Mouse (Mus musculus) intestine, postnatal 0 days (tissue): Measurements from ENCODE around the gene Cdc123. TPM values are rescaled to one million over a fixed set of nuclear protein-coding genes. Genes with fewer than 3 reads are reported as not detected.

Source experiments
- ATAC-seq: fragments of 200-750 bp; cut with Nextera tagmentation; 2 replicates; pipeline ENCODE4 v1.8.0; 2017; ENCODE audit warnings: mild to moderate bottlenecking, moderate TSS enrichment, moderate library complexity
- H3K27ac ChIP-seq: fragments of 300-500 bp; sonication (generic); 2 replicates; pipeline ENCODE4 v1.5.1; 2014; ENCODE audit warnings: mild to moderate bottlenecking, low read depth, low read length, moderate library complexity
- H3K27me3 ChIP-seq: fragments of 300-500 bp; sonication (generic); replicated peaks from 2 replicates; pipeline ENCODE4 v1.6.1; 2014; ENCODE audit warnings: low read length, mixed read lengths; ENCODE audit not compliant: control insufficient read depth, insufficient read depth
- H3K36me3 ChIP-seq: fragments of 300-500 bp; sonication (generic); 2 replicates; pipeline ENCODE4 v1.6.1; 2014; ENCODE audit warnings: mild to moderate bottlenecking, moderate library complexity; ENCODE audit not compliant: control insufficient read depth, insufficient read depth
- H3K4me1 ChIP-seq: fragments of 300-500 bp; sonication (generic); replicated peaks from 2 replicates; pipeline ENCODE4 v1.6.1; 2014; ENCODE audit warnings: antibody characterized with exemption, low read length, mixed read lengths; ENCODE audit not compliant: control insufficient read depth, insufficient read depth
- H3K4me2 ChIP-seq: fragments of 300-500 bp; sonication (generic); replicated peaks from 2 replicates; pipeline ENCODE4 v1.6.1; 2014; ENCODE audit warnings: low read depth, mild to moderate bottlenecking, moderate library complexity
- H3K4me3 ChIP-seq: fragments of 300-500 bp; sonication (generic); 2 replicates; pipeline ENCODE4 v1.5.1; 2014; ENCODE audit warnings: low read depth, low read length
- H3K9ac ChIP-seq: fragments of 300-500 bp; sonication (generic); 2 replicates; pipeline ENCODE4 v1.6.1; 2014; ENCODE audit warnings: mild to moderate bottlenecking, low read depth, low read length
- H3K9me3 ChIP-seq: fragments of 300-500 bp; sonication (generic); 2 replicates; pipeline ENCODE4 v1.6.1; 2016; ENCODE audit warnings: mixed run types; ENCODE audit not compliant: control insufficient read depth
- CTCF ChIP-seq: sonication (generic); IDR thresholded peaks from 2 replicates; pipeline ENCODE4 v1.5.1; 2016; ENCODE audit warnings: low read depth, mild to moderate bottlenecking, control low read depth, antibody characterized with exemption, moderate library complexity
- WGBS: fragments of 180-500 bp; shearing (Covaris S2); extraction: QIAGEN DNeasy Blood & Tissue Kit; methylation state at CpG from one replicate; pipeline ENCODE4 v1.1.7; 2014; 5-methylcytosine and 5-hydroxymethylcytosine counted together
- polyA plus RNA-seq: library from polyadenylated mRNA; unstranded; fragments of >200 nt; fragmentation: Nextera tagmentation; extraction: Ambion mirVana; gene quantifications from 2 replicates; pipeline ENCODE4 v1.2.1, GENCODE M21; 2015

The Cdc123 gene
- polyA plus RNA-seq, 1 experiment from 2014 or later: 129 TPM

DNA sequence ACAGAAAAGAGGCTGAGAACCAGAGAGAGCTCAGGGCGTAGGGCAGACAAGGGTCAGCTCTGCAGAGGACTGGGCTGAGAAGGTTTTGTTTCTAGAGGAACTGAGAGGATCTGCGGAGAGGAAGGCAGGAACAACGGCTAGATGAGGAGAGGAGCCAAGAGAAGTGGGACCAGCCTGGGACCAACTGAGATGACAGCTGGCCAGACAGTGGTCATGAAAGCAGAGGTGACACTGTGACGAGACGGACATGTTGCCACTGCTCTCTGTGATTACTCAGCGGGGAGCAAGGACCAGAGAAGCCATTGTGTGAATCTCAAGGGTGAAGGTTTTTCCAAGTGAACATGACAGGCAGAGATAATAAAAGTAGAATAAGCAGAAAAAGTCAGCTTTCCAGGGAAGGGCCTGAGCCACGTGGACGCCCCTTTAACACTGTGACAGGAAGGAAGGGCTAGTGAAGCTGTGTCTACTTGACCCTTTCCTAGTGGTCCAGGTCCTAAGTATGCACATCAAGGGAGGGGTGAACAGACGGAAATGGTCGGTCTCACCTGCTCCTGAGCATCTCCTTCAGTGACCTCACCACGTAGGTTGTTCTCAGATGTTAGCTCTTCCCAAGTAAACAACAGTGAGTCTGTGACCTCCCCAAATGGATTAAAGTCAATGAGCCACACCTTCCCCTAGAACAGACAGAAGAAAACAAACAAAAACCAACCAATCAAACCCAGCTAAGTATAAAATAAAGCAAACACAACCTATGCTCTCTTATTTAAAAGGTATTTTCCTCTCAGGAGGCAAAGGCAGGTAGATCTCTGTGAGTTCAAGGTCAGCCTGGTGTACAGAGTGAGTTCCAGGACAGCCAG, 46.9 kb downstream of the Cdc123 start:
- Histone ChIP-seq H3K27me3 (no peaks in the 10 kb centered on the region), H3K4me3 (no peak overlapping the region), H3K36me3 (peaks cover 58% of the 10 kb centered on the region), H3K9ac (no peak overlapping the region), H3K27ac (no peak overlapping the region), H3K9me3 (no peaks in the 10 kb centered on the region), H3K4me1 (no peaks in the 10 kb centered on the region), H3K4me2 (no peak overlapping the region)
- 78% methylated on average over 11 of the region's 11 CpGs for WGBS
- no peak for ATAC-seq
- no peak for TF ChIP-seq CTCF

DNA sequence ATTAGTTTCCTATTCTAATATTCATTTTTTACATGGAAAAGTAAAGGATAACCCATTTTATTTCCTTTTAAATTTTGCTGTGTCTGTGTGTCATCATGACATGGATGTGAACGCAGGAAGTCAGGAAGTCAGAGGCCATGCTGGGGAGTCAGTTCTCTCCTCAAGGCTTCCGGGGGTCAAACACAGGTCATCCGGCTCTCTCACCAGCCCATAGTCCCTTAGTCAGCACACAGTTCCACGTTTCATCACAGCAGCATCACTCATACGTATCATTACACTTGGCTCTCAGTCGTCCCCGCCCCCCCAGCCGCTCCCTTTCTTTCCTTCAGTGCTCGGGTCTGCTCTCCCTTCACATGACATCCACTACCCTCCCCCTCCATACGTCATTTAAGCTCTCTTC, 51.2 kb downstream of the Cdc123 start:
- TF ChIP-seq CTCF: no peak
- Histone ChIP-seq H3K27ac (no peak overlapping the region), H3K4me2 (no peak overlapping the region), H3K4me3 (no peak overlapping the region), H3K36me3 (peaks cover 41% of the 10 kb centered on the region), H3K9me3 (no peaks in the 10 kb centered on the region), H3K27me3 (no peaks in the 10 kb centered on the region), H3K9ac (no peak overlapping the region), H3K4me1 (no peaks in the 10 kb centered on the region)
- WGBS: 88% methylated on average over 10 of the region's 10 CpGs
- no peak for ATAC-seq

- no peak for ATAC-seq
- H3K27ac ChIP-seq: no peak overlapping the region
- H3K4me3 ChIP-seq: no peak overlapping the region
- H3K27me3 ChIP-seq: no peaks in the 10 kb centered on the region
- H3K9ac ChIP-seq: no peak overlapping the region
- WGBS: 90% methylated on average over 5 of the region's 5 CpGs
- H3K4me2 ChIP-seq: no peak overlapping the region
- no peak for TF ChIP-seq CTCF
- peaks cover 28% of the 10 kb centered on the region for H3K36me3 ChIP-seq
- no peaks in the 10 kb centered on the region for H3K9me3 ChIP-seq
- H3K4me1 ChIP-seq: no peaks in the 10 kb centered on the region
Measured at GRCm38 (mm10) chr2:5792056-5792455, 52.9 kb downstream of the Cdc123 start.

DNA sequence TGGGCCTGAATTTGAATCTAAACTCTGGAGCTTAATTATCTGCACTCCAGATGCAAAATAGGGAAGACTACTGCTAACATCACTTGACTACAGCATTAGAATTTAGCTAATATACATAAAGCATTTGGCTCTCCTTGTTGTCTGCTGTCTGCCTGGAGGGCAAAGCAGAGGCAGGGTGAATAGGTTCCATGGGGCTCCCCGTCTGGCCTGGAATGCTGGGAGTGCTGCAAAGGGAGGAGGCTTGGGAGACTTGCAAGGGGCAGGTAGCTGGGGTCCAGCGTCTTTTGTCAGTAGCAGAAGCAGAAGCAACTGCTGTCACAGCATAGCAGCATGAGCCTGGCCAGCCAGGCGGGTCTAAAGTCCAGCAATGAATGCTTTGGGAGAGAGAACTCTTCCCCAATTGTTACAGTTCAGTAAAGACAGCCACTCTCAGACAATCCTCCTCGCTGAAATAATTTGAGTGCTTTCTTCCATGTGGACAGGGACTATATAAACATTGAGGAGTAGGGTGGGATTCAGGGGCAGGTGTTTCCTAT, 55.3 kb downstream of the Cdc123 start:
- TF ChIP-seq CTCF: no peak
- H3K9me3 ChIP-seq: no peaks in the 10 kb centered on the region
- ATAC-seq: no peak
- no peak overlapping the region for H3K4me3 ChIP-seq
- H3K9ac ChIP-seq: no peak overlapping the region
- no peak overlapping the region for H3K4me2 ChIP-seq
- H3K27me3 ChIP-seq: no peaks in the 10 kb centered on the region
- no peaks in the 10 kb centered on the region for H3K4me1 ChIP-seq
- H3K36me3 ChIP-seq: peaks cover 4% of the 10 kb centered on the region; the same call in 1 of the 2 replicates
- WGBS: 20% methylated on average over 4 of the region's 4 CpGs
- H3K27ac ChIP-seq: no peak overlapping the region

GRCm38 (mm10) chr2:5787391-5787790, 57.6 kb downstream of the Cdc123 start:
- no peak for TF ChIP-seq CTCF
- Histone ChIP-seq H3K9me3 (no peaks in the 10 kb centered on the region), H3K36me3 (no peaks in the 10 kb centered on the region), H3K4me1 (no peaks in the 10 kb centered on the region), H3K4me2 (no peak overlapping the region), H3K4me3 (no peak overlapping the region), H3K9ac (no peak overlapping the region), H3K27ac (no peak overlapping the region), H3K27me3 (no peaks in the 10 kb centered on the region)
- WGBS: 95% methylated on average over 3 of the region's 3 CpGs
- ATAC-seq: no peak

GRCm38 (mm10) chr2:5772464-5772863, 72.5 kb downstream of the Cdc123 start:
- Histone ChIP-seq H3K27me3 (no peaks in the 10 kb centered on the region), H3K4me2 (no peak overlapping the region), H3K36me3 (no peaks in the 10 kb centered on the region), H3K4me3 (no peak overlapping the region), H3K9me3 (no peaks in the 10 kb centered on the region), H3K27ac (no peak overlapping the region), H3K4me1 (no peaks in the 10 kb centered on the region), H3K9ac (no peak overlapping the region)
- no peak for ATAC-seq
- WGBS: 89% methylated on average over 2 of the region's 2 CpGs
- TF ChIP-seq CTCF: no peak
